8 mouse cellular contexts compared by ENCODE assay signal in the genomic region with DNA sequence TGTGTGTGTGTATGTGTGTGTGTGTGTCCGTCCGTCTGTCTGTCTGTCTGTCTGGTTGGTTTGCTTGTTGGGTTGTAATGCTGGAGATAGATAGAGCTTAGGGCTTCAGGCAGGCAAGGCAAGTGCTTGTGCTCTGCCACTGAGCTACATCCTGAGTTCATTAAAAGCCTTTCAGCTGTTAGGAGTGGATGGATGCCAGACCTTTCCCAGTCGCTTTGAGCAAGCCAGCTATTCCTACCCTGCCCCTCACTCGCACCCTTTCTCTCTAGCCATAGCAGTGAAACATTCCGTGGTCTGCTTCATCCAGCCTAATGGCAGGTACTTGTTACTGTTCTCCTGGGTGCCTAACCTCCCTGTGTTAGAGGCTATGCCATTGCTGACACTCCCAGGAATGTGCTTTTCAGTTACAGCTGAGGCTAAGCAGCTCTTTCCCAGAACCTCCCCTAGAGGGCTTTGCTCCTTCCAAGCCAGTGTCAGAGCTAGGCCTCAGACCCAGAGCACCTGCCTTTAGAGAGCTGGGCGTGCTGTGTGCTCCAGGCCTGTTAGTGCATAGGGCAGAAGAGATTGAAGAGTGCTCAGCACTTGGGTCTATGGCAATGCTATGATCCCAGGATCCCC. TPM values are rescaled to one million over a fixed set of nuclear protein-coding genes. Genes with fewer than 3 reads are reported as not detected.
DNase-seq lines count a peak whose midpoint lies in the region; ATAC-seq and TF ChIP-seq lines count a peak whose summit lies in the region.

No protein-coding gene starts in this region.

- no peaks in the 10 kb centered on the region for H3K27me3 ChIP-seq in forebrain, postnatal 0 days (ENCODE audit: insufficient read depth, low read length)
- H3K27me3 ChIP-seq in forebrain, embryonic 11.5 days (ENCODE audit: control insufficient read depth, insufficient read depth, low read length) = no peaks in the 10 kb centered on the region
- no peaks in the 10 kb centered on the region for H3K27me3 ChIP-seq in thymus, adult 2 months (ENCODE audit: control insufficient read depth, insufficient read depth, low read length)
- no peaks in the 10 kb centered on the region for H3K27me3 ChIP-seq in liver, embryonic 15.5 days

- WGBS in forebrain, postnatal 0 days = 65% methylated on average over 6 of the region's 6 CpGs
- 91% methylated on average over 6 of the region's 6 CpGs for WGBS in forebrain, embryonic 11.5 days
- 85% methylated on average over 6 of the region's 6 CpGs for whole genome bisulfite sequencing in thymus, adult 2 months
- WGBS in liver, embryonic 15.5 days (ENCODE audit: insufficient replicate concordance) = 86% methylated on average over 6 of the region's 6 CpGs

- H3K4me2 ChIP-seq in forebrain, postnatal 0 days (ENCODE audit: low read depth) = no peak overlapping the region
- no peak overlapping the region for H3K4me2 ChIP-seq in forebrain, embryonic 11.5 days (ENCODE audit: low read depth, low read length, severe bottlenecking)
- H3K4me2 ChIP-seq in liver, embryonic 15.5 days = no peak overlapping the region

- peak; percentile 50; the same call in 1 of the 2 replicates for ATAC-seq in forebrain, postnatal 0 days
- ATAC-seq in forebrain, embryonic 11.5 days (replicated peaks; ENCODE audit: low FRiP score) = no peak
- no peak for ATAC-seq in liver, embryonic 15.5 days (ENCODE audit: insufficient read depth)

- H3K27ac ChIP-seq in forebrain, postnatal 0 days (ENCODE audit: low read depth, low read length) = peak overlapping the region; percentile 45
- no peak overlapping the region for H3K27ac ChIP-seq in forebrain, embryonic 11.5 days (ENCODE audit: low read depth, low read length)
- H3K27ac ChIP-seq in thymus, adult 2 months (ENCODE audit: control insufficient read depth, insufficient read depth, low read length) = peak overlapping the region; percentile 91
- H3K27ac ChIP-seq in liver, embryonic 15.5 days (replicated peaks) = peak overlapping the region; percentile 61

- DNase-seq in forebrain, postnatal 0 days = peak; percentile 50
- DNase-seq in forebrain, embryonic 11.5 days (ENCODE audit: low spot score) = no peak
- peak; percentile 33 for DNase-seq in thymus, adult 2 months
- no peak for DNase-seq in thymus, adult 18-20 months
- DNase-seq in embryo, embryonic 10 days (ENCODE audit: low spot score) = no peak
- DNase-seq in ovary, adult 18-20 months (ENCODE audit: low spot score) = no peak
- no peak for DNase-seq in embryo, embryonic 11 days

- TF ChIP-seq POLR2A in thymus, adult 2 months (IDR thresholded peaks at IDR 0.05; ENCODE audit: control insufficient read depth, extremely low read depth, insufficient read depth, low read length, poor library complexity) = no peak

- H3K9ac ChIP-seq in forebrain, postnatal 0 days = no peak overlapping the region
- no peak overlapping the region for H3K9ac ChIP-seq in forebrain, embryonic 11.5 days (ENCODE audit: low read length)
- no peak overlapping the region for H3K9ac ChIP-seq in liver, embryonic 15.5 days

- H3K9me3 ChIP-seq in forebrain, postnatal 0 days (ENCODE audit: low read length) = no peaks in the 10 kb centered on the region
- H3K9me3 ChIP-seq in forebrain, embryonic 11.5 days (ENCODE audit: control insufficient read depth, low read length) = no peaks in the 10 kb centered on the region
- H3K9me3 ChIP-seq in liver, embryonic 15.5 days (replicated peaks) = no peaks in the 10 kb centered on the region

- no peak overlapping the region for H3K4me3 ChIP-seq in forebrain, postnatal 0 days (ENCODE audit: low read depth, low read length)
- H3K4me3 ChIP-seq in forebrain, embryonic 11.5 days (ENCODE audit: low read depth, low read length) = no peak overlapping the region
- H3K4me3 ChIP-seq in thymus, adult 2 months (ENCODE audit: control insufficient read depth, insufficient read depth, low read length) = no peak overlapping the region
- no peak overlapping the region for H3K4me3 ChIP-seq in liver, embryonic 15.5 days (replicated peaks)

- no peaks in the 10 kb centered on the region for H3K36me3 ChIP-seq in forebrain, postnatal 0 days (ENCODE audit: insufficient read depth)
- no peaks in the 10 kb centered on the region for H3K36me3 ChIP-seq in forebrain, embryonic 11.5 days (ENCODE audit: control insufficient read depth, insufficient read depth, low read length)
- peaks cover 24% of the 10 kb centered on the region for H3K36me3 ChIP-seq in thymus, adult 2 months (ENCODE audit: control insufficient read depth, insufficient read depth, low read length)
- peaks cover 96% of the 10 kb centered on the region for H3K36me3 ChIP-seq in liver, embryonic 15.5 days (replicated peaks)

- TF ChIP-seq CTCF in forebrain, postnatal 0 days (IDR thresholded peaks at IDR 0.05; ENCODE audit: low read depth) = peak; percentile 38
- TF ChIP-seq CTCF in thymus, adult 2 months (IDR thresholded peaks at IDR 0.05; ENCODE audit: borderline replicate concordance, control insufficient read depth, extremely low read depth, insufficient read depth, low read length, poor library complexity) = no peak

- no peaks in the 10 kb centered on the region for H3K4me1 ChIP-seq in forebrain, postnatal 0 days (ENCODE audit: insufficient read depth)
- no peaks in the 10 kb centered on the region for H3K4me1 ChIP-seq in forebrain, embryonic 11.5 days (replicated peaks; ENCODE audit: control insufficient read depth, insufficient read depth, low read length)
- peaks cover 61% of the 10 kb centered on the region for H3K4me1 ChIP-seq in thymus, adult 2 months (replicated peaks; ENCODE audit: control insufficient read depth, insufficient read depth, low read length)
- peaks cover 46% of the 10 kb centered on the region for H3K4me1 ChIP-seq in liver, embryonic 15.5 days (replicated peaks)

RNA-seq across cellular contexts. Expression of gene Slc35b1, which starts 18.1 kb away (rescaled TPM):
- 103 and 109 TPM in 2 replicates for total RNA-seq in forebrain, postnatal 0 days (2014; rRNA removed)
- polyA plus RNA-seq in forebrain, postnatal 0 days (2015; fragmentation: Nextera tagmentation; extraction: Ambion mirVana) = 160 and 179 TPM in 2 replicates
- polyA plus RNA-seq in forebrain, embryonic 11.5 days (2014; fragmentation: Nextera tagmentation; extraction: Ambion mirVana) = 116 and 118 TPM in 2 replicates
- 89.3 and 107 TPM in 2 replicates for polyA plus RNA-seq in thymus, adult 2 months (2012; rRNA removed)
- 39.2 and 40.6 TPM in 2 replicates for polyA plus RNA-seq in liver, embryonic 15.5 days (2015; fragmentation: Nextera tagmentation; extraction: Ambion mirVana)

RNA-seq across cellular contexts. Expression of gene Fam117a, which starts 29.6 kb away (rescaled TPM):
- 5.5 TPM in 2 replicates for total RNA-seq in forebrain, postnatal 0 days (2014; rRNA removed)
- polyA plus RNA-seq in forebrain, postnatal 0 days (2015; fragmentation: Nextera tagmentation; extraction: Ambion mirVana) = 1.0 and 1.8 TPM in 2 replicates
- 8.9 and 10.1 TPM in 2 replicates for polyA plus RNA-seq in forebrain, embryonic 11.5 days (2014; fragmentation: Nextera tagmentation; extraction: Ambion mirVana)
- polyA plus RNA-seq in thymus, adult 2 months (2012; rRNA removed) = 204 and 224 TPM in 2 replicates
- 75.3 and 78.9 TPM in 2 replicates for polyA plus RNA-seq in liver, embryonic 15.5 days (2015; fragmentation: Nextera tagmentation; extraction: Ambion mirVana)

RNA-seq across cellular contexts. Expression of gene Spop, which starts 47.5 kb away (rescaled TPM):
- 59.2 and 70.1 TPM in 2 replicates for total RNA-seq in forebrain, postnatal 0 days (2014; rRNA removed)
- polyA plus RNA-seq in forebrain, postnatal 0 days (2015; fragmentation: Nextera tagmentation; extraction: Ambion mirVana) = 88.7 and 213 TPM in 2 replicates
- polyA plus RNA-seq in forebrain, embryonic 11.5 days (2014; fragmentation: Nextera tagmentation; extraction: Ambion mirVana) = 144 and 146 TPM in 2 replicates
- 47.9 and 52.0 TPM in 2 replicates for polyA plus RNA-seq in thymus, adult 2 months (2012; rRNA removed)
- 66.6 and 67.5 TPM in 2 replicates for polyA plus RNA-seq in liver, embryonic 15.5 days (2015; fragmentation: Nextera tagmentation; extraction: Ambion mirVana)

RNA-seq across cellular contexts. Expression of gene Kat7, which starts 56.3 kb away (rescaled TPM):
- 69.0 and 78.2 TPM in 2 replicates for total RNA-seq in forebrain, postnatal 0 days (2014; rRNA removed)
- polyA plus RNA-seq in forebrain, postnatal 0 days (2015; fragmentation: Nextera tagmentation; extraction: Ambion mirVana) = 62.5 and 72.8 TPM in 2 replicates
- polyA plus RNA-seq in forebrain, embryonic 11.5 days (2014; fragmentation: Nextera tagmentation; extraction: Ambion mirVana) = 85.3 and 94.0 TPM in 2 replicates
- polyA plus RNA-seq in thymus, adult 2 months (2012; rRNA removed) = 55.5 and 64.8 TPM in 2 replicates
- 30.6 and 30.8 TPM in 2 replicates for polyA plus RNA-seq in liver, embryonic 15.5 days (2015; fragmentation: Nextera tagmentation; extraction: Ambion mirVana)

Comparison
In these comparisons a context has a peak if more than half of its experiments do, and no peak if none do; other contexts are left out.
1. DNase-seq: peak in forebrain, postnatal 0 days (single experiment) and thymus, adult 2 months (single experiment); none in forebrain, embryonic 11.5 days (single experiment), thymus, adult 18-20 months (0 of 2), embryo, embryonic 10 days (single experiment), ovary, adult 18-20 months (single experiment) and embryo, embryonic 11 days (single experiment).